Mouse (Mus musculus) MEL (cell line): Measurements from ENCODE around the gene Col4a1. TPM values are rescaled to one million over a fixed set of nuclear protein-coding genes. Genes with fewer than 3 reads are reported as not detected.

Experiments used
- DNase-seq: peaks from one replicate; pipeline ENCODE4 v3.0.0; 2011; ENCODE audit warnings: low read depth, low spot score
- H3K27ac ChIP-seq: 2 replicates; pipeline ENCODE4 v1.5.1; 2012; ENCODE audit warnings: low read depth, mild to moderate bottlenecking, control low read depth, low read length, moderate library complexity; ENCODE audit not compliant: control insufficient read depth
- H3K27me3 ChIP-seq, 2 experiments: fragments of 150-350 bp in 1 of 2; sonication (generic) in 1 of 2; 2 replicates each; pipeline ENCODE4 v1.6.1; 2012; ENCODE audit warnings: low read length in 2 of 2, mild to moderate bottlenecking in 2 of 2, improper control_type of control experiment in 1 of 2, moderate library complexity in 1 of 2; ENCODE audit not compliant: insufficient read depth in 2 of 2, control insufficient read depth in 1 of 2
- H3K36me3 ChIP-seq, 2 experiments: 2 replicates each; pipeline ENCODE4 v1.6.1; 2012 to 2014; ENCODE audit warnings: low read length in 2 of 2, improper control_type of control experiment in 1 of 2, inconsistent platforms in 1 of 2, mild to moderate bottlenecking in 1 of 2; ENCODE audit not compliant: insufficient read depth in 2 of 2, control insufficient read depth in 1 of 2
- H3K4me1 ChIP-seq, 2 experiments: fragments of 150-350 bp in 1 of 2; sonication (generic) in 1 of 2; 2 replicates each; pipeline ENCODE4 v1.6.1; 2012; ENCODE audit warnings: low read length in 2 of 2, improper control_type of control experiment in 1 of 2, mild to moderate bottlenecking in 1 of 2; ENCODE audit not compliant: insufficient read depth in 2 of 2, control insufficient read depth in 1 of 2
- H3K4me3 ChIP-seq, 2 experiments: fragments of 150-350 bp in 1 of 2; sonication (generic) in 1 of 2; 2 replicates each; pipeline ENCODE4 v1.5.1; 2012; ENCODE audit warnings: low read depth in 2 of 2, low read length in 2 of 2, mild to moderate bottlenecking in 2 of 2, moderate library complexity in 2 of 2, control low read depth in 1 of 2, improper control_type of control experiment in 1 of 2; ENCODE audit not compliant: control insufficient read depth in 1 of 2, insufficient read depth in 1 of 2
- H3K79me2 ChIP-seq: 2 replicates; pipeline ENCODE4 v1.6.1; 2012; ENCODE audit warnings: mild to moderate bottlenecking, low read length, moderate library complexity; ENCODE audit not compliant: control insufficient read depth, poor library complexity, insufficient read depth
- H3K9ac ChIP-seq: 2 replicates; pipeline ENCODE4 v1.6.1; 2012; ENCODE audit warnings: low read depth, mild to moderate bottlenecking, control low read depth, low read length, moderate library complexity; ENCODE audit not compliant: control insufficient read depth, poor library complexity, severe bottlenecking
- H3K9me3 ChIP-seq: fragments of 150-350 bp; sonication (generic); replicated peaks from 2 replicates; pipeline ENCODE4 v1.6.1; 2012; ENCODE audit warnings: mild to moderate bottlenecking, low read length, improper control_type of control experiment, moderate library complexity; ENCODE audit not compliant: insufficient read depth
- CHD2 ChIP-seq: IDR thresholded peaks from 2 replicates; pipeline ENCODE4 v1.6.1; 2011; ENCODE audit warnings: low read length, improper control_type of control experiment
- CTCF ChIP-seq, 3 experiments: IDR thresholded peaks in 2 of 3; conservative IDR thresholded peaks in 1 of 3; 2 replicates each; pipeline ENCODE4 v1.5.1; 2011 to 2012; ENCODE audit warnings: low read length in 3 of 3, low read depth in 2 of 3, mild to moderate bottlenecking in 2 of 3, improper control_type of control experiment in 1 of 3, inconsistent platforms in 1 of 3, mixed read lengths in 1 of 3, moderate library complexity in 1 of 3; ENCODE audit not compliant: control insufficient read depth in 1 of 3, insufficient read depth in 1 of 3, poor library complexity in 1 of 3, severe bottlenecking in 1 of 3
- E2F4 ChIP-seq: IDR thresholded peaks from 2 replicates; pipeline ENCODE4 v1.6.1; 2011; ENCODE audit warnings: low read depth, low read length, improper control_type of control experiment, borderline replicate concordance
- EP300 ChIP-seq, 2 experiments: IDR thresholded peaks; 2 replicates each; pipeline ENCODE4 v1.6.1; 2011; ENCODE audit warnings: improper control_type of control experiment in 2 of 2, low read length in 2 of 2, low read depth in 1 of 2, mild to moderate bottlenecking in 1 of 2
- ETS1 ChIP-seq: IDR thresholded peaks from 2 replicates; pipeline ENCODE4 v1.6.1; 2012; ENCODE audit warnings: low read depth, mild to moderate bottlenecking, inconsistent platforms, low read length, improper control_type of control experiment, moderate library complexity
- GABPA ChIP-seq: IDR thresholded peaks from 2 replicates; pipeline ENCODE4 v1.6.1; 2012; ENCODE audit warnings: low read depth, mild to moderate bottlenecking, inconsistent platforms, low read length, improper control_type of control experiment, moderate library complexity
- GATA1 ChIP-seq: IDR thresholded peaks from 2 replicates; pipeline ENCODE4 v1.6.1; 2011; ENCODE audit warnings: low read depth, low read length, improper control_type of control experiment
- HCFC1 ChIP-seq: IDR thresholded peaks from 2 replicates; pipeline ENCODE4 v1.6.1; 2012; ENCODE audit warnings: low read depth, mild to moderate bottlenecking, inconsistent platforms, low read length, improper control_type of control experiment, moderate library complexity
- KAT2A ChIP-seq: conservative IDR thresholded peaks from 2 replicates; pipeline ENCODE4 v1.6.1; 2012; ENCODE audit warnings: low read depth, low read length, improper control_type of control experiment, inconsistent platforms
- MAX ChIP-seq: IDR thresholded peaks from 2 replicates; pipeline ENCODE4 v1.6.1; 2011; ENCODE audit warnings: low read length, improper control_type of control experiment
- MAZ ChIP-seq: IDR thresholded peaks from 2 replicates; pipeline ENCODE4 v1.6.1; 2012; ENCODE audit warnings: low read depth, mild to moderate bottlenecking, inconsistent platforms, low read length, improper control_type of control experiment
- MEF2A ChIP-seq: IDR thresholded peaks from 2 replicates; pipeline ENCODE4 v1.6.1; 2014; ENCODE audit warnings: low read depth, mild to moderate bottlenecking, inconsistent platforms, low read length, improper control_type of control experiment; ENCODE audit not compliant: poor library complexity, insufficient replicate concordance, severe bottlenecking; ENCODE audit errors: extremely low read depth
- MXI1 ChIP-seq: IDR thresholded peaks from 2 replicates; pipeline ENCODE4 v1.6.1; 2011; ENCODE audit warnings: mild to moderate bottlenecking, low read depth, low read length, improper control_type of control experiment
- MYB ChIP-seq: IDR thresholded peaks from 2 replicates; pipeline ENCODE4 v1.6.1; 2011; ENCODE audit warnings: mild to moderate bottlenecking, low read depth, low read length, improper control_type of control experiment
- NELFE ChIP-seq: IDR thresholded peaks from 2 replicates; pipeline ENCODE4 v1.6.1; 2011; ENCODE audit warnings: low read depth, low read length, improper control_type of control experiment
- NRF1 ChIP-seq: IDR thresholded peaks from 2 replicates; pipeline ENCODE4 v1.6.1; 2014; ENCODE audit warnings: low read depth, mild to moderate bottlenecking, inconsistent platforms, low read length, improper control_type of control experiment, moderate library complexity; ENCODE audit not compliant: poor library complexity, insufficient read depth, severe bottlenecking
- POLR2A ChIP-seq, 2 experiments: IDR thresholded peaks; 2 replicates each; pipeline ENCODE4 v1.6.1; 2011 to 2012; ENCODE audit warnings: low read length in 2 of 2, mild to moderate bottlenecking in 2 of 2, control low read depth in 1 of 2, improper control_type of control experiment in 1 of 2, low read depth in 1 of 2, moderate library complexity in 1 of 2; ENCODE audit not compliant: control insufficient read depth in 1 of 2, insufficient read depth in 1 of 2, poor library complexity in 1 of 2
- POLR2AphosphoS2 ChIP-seq: IDR thresholded peaks from 2 replicates; pipeline ENCODE4 v1.6.1; 2011; ENCODE audit warnings: low read length, improper control_type of control experiment
- RAD21 ChIP-seq: IDR thresholded peaks from 2 replicates; pipeline ENCODE4 v1.6.1; 2011; ENCODE audit warnings: mild to moderate bottlenecking, low read depth, low read length, improper control_type of control experiment
- RCOR1 ChIP-seq: IDR thresholded peaks from 2 replicates; pipeline ENCODE4 v1.6.1; 2012; ENCODE audit warnings: low read depth, mild to moderate bottlenecking, inconsistent platforms, low read length, improper control_type of control experiment
- SIN3A ChIP-seq: IDR thresholded peaks from 2 replicates; pipeline ENCODE4 v1.6.1; 2012; ENCODE audit warnings: low read length, improper control_type of control experiment, inconsistent platforms
- SMC3 ChIP-seq: IDR thresholded peaks from 2 replicates; pipeline ENCODE4 v1.6.1; 2011; ENCODE audit warnings: low read depth, low read length, improper control_type of control experiment
- TBP ChIP-seq: IDR thresholded peaks from 2 replicates; pipeline ENCODE4 v1.8.0; 2011; ENCODE audit warnings: low read depth, low read length, improper control_type of control experiment
- USF1 ChIP-seq: IDR thresholded peaks from 2 replicates; pipeline ENCODE4 v1.6.1; 2014; ENCODE audit warnings: low read depth, mild to moderate bottlenecking, inconsistent platforms, low read length, improper control_type of control experiment, moderate library complexity
- ZC3H11A ChIP-seq: IDR thresholded peaks from 2 replicates; pipeline ENCODE4 v1.6.1; 2012; ENCODE audit warnings: low read depth, mild to moderate bottlenecking, inconsistent platforms, low read length, improper control_type of control experiment
- ZKSCAN1 ChIP-seq: IDR thresholded peaks from 2 replicates; pipeline ENCODE4 v1.6.1; 2012; ENCODE audit warnings: low read depth, mild to moderate bottlenecking, inconsistent platforms, low read length, improper control_type of control experiment, moderate library complexity
- ZMIZ1 ChIP-seq: IDR thresholded peaks from 2 replicates; pipeline ENCODE4 v1.6.1; 2012; ENCODE audit warnings: low read depth, mild to moderate bottlenecking, inconsistent platforms, low read length, improper control_type of control experiment, moderate library complexity
- polyA plus RNA-seq, 2 experiments: library from polyadenylated mRNA; stranded (reverse) in 1 of 2; unstranded in 1 of 2; fragments of >175 nt in 1 of 2; fragments of >200 nt in 1 of 2; gene quantifications; 2 replicates each; pipeline versions ENCODE4 v1.2.1 to v1.2.4; 2012; ENCODE audit warnings: low replicate concordance in 2 of 2, low read depth in 1 of 2; ENCODE audit not compliant: insufficient read length in 2 of 2, insufficient read depth in 1 of 2, missing spikeins in 1 of 2
- total RNA-seq: library from RNA; depleted of rRNA; stranded (reverse); fragments of 300-350 nt; gene quantifications from 2 replicates; pipeline ENCODE4 v1.2.3, GENCODE M21; 2012

Gene Col4a1
- total and polyA plus RNA-seq, 3 experiments: 0.31 TPM; not detected in 2

GRCm38 (mm10) chr8:11248712-11249111, 63.9 kb downstream of the Col4a1 start:
- H3K4me1 ChIP-seq: no peaks in the 10 kb centered on the region
- H3K27me3 ChIP-seq: no peaks in the 10 kb centered on the region; a peak in 1 of 4 replicates
- no peak overlapping the region for H3K4me3 ChIP-seq
- H3K27ac ChIP-seq: no peak overlapping the region
- H3K36me3 ChIP-seq: no peaks in the 10 kb centered on the region
- DNase-seq: no peak
- no peak overlapping the region for H3K9ac ChIP-seq
- TF ChIP-seq TBP: no peak
- TF ChIP-seq ETS1: no peak
- TF ChIP-seq RCOR1: no peak
- no peak for TF ChIP-seq ZKSCAN1
- TF ChIP-seq E2F4: no peak
- no peak for TF ChIP-seq MAX
- TF ChIP-seq MYB: no peak
- TF ChIP-seq CHD2: no peak
- TF ChIP-seq EP300 (IDR thresholded peaks at IDR 0.05; ENCODE audit: low read depth in 1 of 2, low read length in 2 of 2): no peak
- TF ChIP-seq KAT2A: no peak
- TF ChIP-seq ZC3H11A: no peak
- no peak for TF ChIP-seq HCFC1
- no peak for TF ChIP-seq GATA1
- TF ChIP-seq NELFE: no peak
- no peak for TF ChIP-seq NRF1
- TF ChIP-seq ZMIZ1: no peak
- no peak for TF ChIP-seq SIN3A
- TF ChIP-seq MXI1: no peak
- TF ChIP-seq POLR2AphosphoS2: no peak
- TF ChIP-seq POLR2A (IDR thresholded peaks at IDR 0.05; ENCODE audit: control insufficient read depth in 1 of 2, insufficient read depth in 1 of 2, low read depth in 1 of 2, low read length in 2 of 2, poor library complexity in 1 of 2): no peak
- no peaks in the 10 kb centered on the region for H3K79me2 ChIP-seq
- no peaks in the 10 kb centered on the region for H3K9me3 ChIP-seq

GRCm38 (mm10) chr8:11241488-11241887, 71.1 kb downstream of the Col4a1 start:
- Histone ChIP-seq H3K4me3 (no peak overlapping the region), H3K36me3 (no peaks in the 10 kb centered on the region), H3K27ac (no peak overlapping the region), H3K79me2 (no peaks in the 10 kb centered on the region), H3K4me1 (no peaks in the 10 kb centered on the region), H3K9me3 (no peaks in the 10 kb centered on the region), H3K27me3 (no peaks in the 10 kb centered on the region), H3K9ac (no peak overlapping the region)
- DNase-seq: no peak
- TF ChIP-seq SIN3A: no peak
- no peak for TF ChIP-seq GABPA
- TF ChIP-seq TBP: no peak
- TF ChIP-seq SMC3: no peak
- TF ChIP-seq E2F4: no peak
- TF ChIP-seq ETS1: no peak
- no peak for TF ChIP-seq ZKSCAN1
- TF ChIP-seq NELFE: no peak
- no peak for TF ChIP-seq MYB
- no peak for TF ChIP-seq RCOR1
- no peak for TF ChIP-seq CHD2
- TF ChIP-seq MEF2A: no peak
- no peak for TF ChIP-seq USF1
- TF ChIP-seq CTCF (IDR thresholded peaks at IDR 0.05 in 2 of 3, conservative IDR thresholded peaks at IDR 0.05 in 1 of 3; ENCODE audit: control insufficient read depth in 1 of 3, insufficient read depth in 1 of 3, low read depth in 2 of 3, low read length in 3 of 3, poor library complexity in 1 of 3, severe bottlenecking in 1 of 3): no peak
- TF ChIP-seq HCFC1: no peak
- no peak for TF ChIP-seq RAD21
- TF ChIP-seq MAZ: no peak
- TF ChIP-seq ZC3H11A: no peak
- TF ChIP-seq MAX: no peak
- no peak for TF ChIP-seq NRF1
